Mouse (Mus musculus) megakaryocyte, embryonic 14.5 days (primary cell): ENCODE results near the gene Stau1.

Source experiments
- FLI1 ChIP-seq: IDR thresholded peaks from 2 replicates; pipeline ENCODE4 v1.6.1; 2012; ENCODE audit warnings: low read length, inconsistent platforms, mixed read lengths
- GATA1 ChIP-seq: IDR thresholded peaks from 3 replicates; pipeline ENCODE4 v1.6.1; 2012; ENCODE audit warnings: mixed read lengths, low read length, inconsistent platforms, borderline replicate concordance

DNA sequence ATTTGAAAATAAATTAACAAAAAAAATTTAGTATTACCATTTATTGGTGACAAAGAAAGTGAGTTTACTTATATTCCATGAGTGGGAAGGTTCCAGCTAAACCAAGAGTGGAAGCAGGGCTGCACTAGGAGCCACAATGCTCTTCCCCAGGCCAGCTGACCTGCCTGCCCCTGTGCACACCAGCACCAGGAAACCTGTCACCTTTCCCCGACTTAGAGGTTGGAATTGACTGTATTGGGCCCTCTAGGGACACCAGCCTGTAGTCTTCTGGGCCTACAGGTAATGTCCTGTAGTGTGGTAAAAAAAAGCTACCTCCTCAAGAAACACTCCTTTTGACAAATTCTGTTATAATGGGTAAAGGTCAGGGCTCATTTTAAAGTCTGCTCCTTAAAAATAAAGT, 47.9 kb downstream of the Stau1 start:
- TF ChIP-seq GATA1 (no peak), FLI1 (no peak)
